Mouse (Mus musculus) adrenal gland, postnatal 0 days (tissue): ENCODE measurements around the gene Dph2. TPM values are rescaled to one million over a fixed set of nuclear protein-coding genes. Genes with fewer than 3 reads are reported as not detected.

Experiments
- polyA plus RNA-seq: library from polyadenylated mRNA; unstranded; fragments of >200 nt; fragmentation: Nextera tagmentation; extraction: Ambion mirVana; gene quantifications from 2 replicates; pipeline ENCODE4 v1.2.1, GENCODE M21; 2015

Gene Dph2
- polyA plus RNA-seq: 6.3 and 9.2 TPM in 2 replicates

DNA sequence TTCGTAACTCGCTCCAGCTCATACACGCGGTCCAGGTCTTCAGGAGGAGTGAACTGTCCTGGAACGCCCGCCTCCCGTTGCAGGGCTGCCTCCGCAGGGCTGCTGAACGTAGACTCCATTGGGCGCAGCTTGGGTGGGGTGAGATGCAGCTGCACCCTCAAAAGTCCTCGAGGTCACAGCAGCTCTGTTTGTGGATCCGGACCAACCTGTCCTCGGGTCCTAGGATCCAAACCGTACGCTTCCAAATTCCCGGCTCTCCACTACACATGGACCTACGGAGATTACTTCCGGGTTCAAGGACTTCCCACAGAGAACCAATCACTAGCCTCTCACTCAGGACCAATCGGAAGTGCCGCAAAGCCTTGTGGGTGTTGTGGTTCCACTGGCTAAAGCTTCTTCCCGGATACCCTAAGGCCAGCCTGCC is at the start of gene Dph2:
Dph2 (minus strand) TSS at position 295 of the 424 bp plus-strand sequence.

DNA sequence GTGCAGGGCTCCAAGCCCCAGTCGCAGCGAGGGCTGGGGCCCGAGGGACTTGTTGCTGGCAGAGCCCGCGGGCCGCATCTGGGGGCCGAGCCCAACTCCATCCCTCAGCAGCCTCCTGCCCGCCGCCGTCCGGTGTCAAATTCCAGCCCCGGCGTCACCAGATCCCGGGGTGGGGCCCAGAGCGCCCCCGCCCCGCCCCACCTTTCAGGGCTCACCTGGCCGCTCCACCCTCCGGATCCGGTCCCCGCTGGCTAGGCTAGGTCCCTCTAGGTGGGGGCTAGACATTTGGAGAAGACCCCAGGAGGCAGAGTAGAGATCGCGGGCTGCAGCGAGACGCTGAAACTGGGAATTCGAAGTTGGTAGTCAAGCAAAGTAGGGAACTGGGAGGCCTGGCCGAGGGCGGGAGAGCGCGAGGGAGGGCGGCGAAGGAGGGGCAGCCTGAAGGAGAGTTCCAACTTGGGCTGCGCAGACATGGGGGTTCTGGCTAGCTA is 37.6 kb upstream of the Dph2 start, which contains the start of gene Artn:
Artn (minus strand) TSS at position 373 of the 491 bp plus-strand sequence.

DNA sequence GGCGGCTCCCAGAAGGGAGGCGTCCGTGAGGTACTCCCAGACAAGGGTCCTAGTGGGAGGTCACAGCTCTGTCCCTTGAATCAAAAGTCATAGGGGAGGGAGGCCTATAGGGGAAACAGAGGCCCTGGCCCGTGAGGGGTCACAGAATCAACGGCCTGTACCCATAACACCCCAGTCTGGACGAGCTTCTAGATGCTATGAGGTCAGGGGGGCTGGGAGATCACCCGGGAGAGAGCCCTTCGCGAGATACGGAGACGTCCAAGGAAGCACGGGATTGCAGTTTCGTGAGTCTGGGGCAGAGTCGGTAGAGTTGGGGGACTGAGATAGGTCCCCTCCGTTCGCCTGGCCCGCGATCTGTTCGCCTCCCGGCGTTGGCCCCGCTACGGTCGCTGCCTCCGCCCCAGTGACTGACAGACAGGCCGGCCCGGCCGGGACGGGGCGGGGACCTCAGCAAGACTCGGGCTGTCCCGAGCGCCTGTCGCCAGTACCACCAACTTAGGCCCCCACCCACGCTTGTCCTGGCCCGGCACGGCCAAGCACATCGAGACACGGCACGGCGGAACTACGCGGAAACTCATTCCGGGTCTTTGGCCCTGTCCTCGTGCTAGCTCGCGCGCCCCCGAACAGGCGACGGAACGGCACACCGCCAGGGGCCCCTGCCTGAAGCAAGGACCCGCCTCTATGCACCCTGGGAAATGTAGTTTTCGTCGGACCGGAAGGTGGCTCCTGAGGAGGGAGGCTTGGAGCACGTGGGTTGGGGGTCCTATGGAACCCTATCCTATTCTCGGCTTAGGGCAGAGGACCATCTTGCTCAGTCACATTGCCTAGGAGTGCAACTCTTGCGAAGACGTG is 23.0 kb upstream of the Dph2 start, which contains the start of gene Ipo13:
Ipo13 (minus strand) TSS at position 409 of the 852 bp plus-strand sequence.

DNA sequence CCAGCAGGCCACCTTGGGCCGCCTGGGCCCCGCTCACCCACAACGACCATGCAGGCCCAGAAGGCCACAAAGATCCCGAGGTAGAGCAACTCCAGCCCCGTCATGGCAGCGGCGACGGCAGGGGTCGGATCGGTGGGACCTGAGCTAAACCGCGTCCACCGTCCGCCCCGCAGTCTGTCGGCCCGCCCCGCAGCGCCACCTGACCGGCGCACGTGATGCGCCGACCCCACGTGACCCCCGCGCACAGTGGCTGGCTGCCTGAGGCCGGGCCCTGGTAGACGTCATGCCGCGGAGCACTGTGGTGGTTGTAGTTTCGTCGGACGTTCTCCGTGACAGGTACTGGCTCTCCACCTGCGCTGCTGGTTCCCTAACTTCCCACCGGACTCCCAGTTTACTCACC is 4.7 kb downstream of the Dph2 start, which contains the start of gene Atp6v0b:
Atp6v0b (minus strand) TSS at position 201 of the 400 bp plus-strand sequence.

DNA sequence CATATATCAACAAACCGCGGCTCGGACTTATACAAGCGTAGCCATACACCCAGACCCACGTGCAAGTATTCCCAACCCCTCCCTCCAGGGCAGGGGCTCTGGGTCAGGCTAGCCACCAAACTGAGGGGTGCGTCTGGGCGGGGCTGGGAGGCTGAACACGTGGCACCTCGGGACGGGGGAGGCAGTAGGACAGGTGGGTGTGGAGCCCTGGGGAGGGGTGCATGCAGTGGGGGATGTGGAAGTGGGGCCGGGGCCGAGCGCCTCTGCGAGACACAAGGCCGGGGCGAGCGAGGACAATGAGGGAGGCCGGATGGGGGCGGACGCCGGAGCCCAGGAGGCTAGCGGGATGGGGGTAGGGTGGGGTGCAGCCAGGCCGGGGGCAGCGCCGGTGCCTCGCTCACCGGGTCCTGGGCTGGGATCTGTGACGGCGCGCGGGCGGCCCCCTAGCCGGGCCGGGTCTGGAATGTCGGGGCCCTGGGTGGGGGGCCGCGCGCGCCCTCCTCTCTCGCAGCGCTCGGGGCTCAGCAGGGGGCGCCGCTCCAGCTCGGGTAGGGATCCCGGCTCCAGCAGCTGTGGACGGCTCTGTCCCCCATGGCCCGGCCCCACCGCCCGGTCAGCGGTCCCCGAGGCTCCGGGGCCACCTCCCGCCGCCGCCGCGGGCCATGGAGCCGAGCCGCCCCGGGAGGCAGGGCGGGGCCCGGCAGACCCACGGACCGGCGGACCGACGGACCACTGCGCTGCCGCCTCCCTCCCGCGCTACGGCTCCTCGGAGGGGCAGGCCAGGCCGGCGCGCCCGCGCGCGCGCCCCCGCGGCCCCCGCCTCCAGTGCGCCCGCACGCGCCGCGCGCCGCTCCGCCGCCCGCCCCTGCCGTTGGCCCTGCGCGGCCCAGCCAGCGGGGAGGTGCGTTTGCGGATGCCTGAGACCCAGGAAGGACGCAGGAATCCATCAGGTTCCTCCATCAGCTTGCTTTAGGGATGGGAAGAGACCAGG is 8.8 kb downstream of the Dph2 start, which contains the start of gene B4galt2:
B4galt2 (minus strand) TSS at position 787 of the 991 bp plus-strand sequence.

DNA sequence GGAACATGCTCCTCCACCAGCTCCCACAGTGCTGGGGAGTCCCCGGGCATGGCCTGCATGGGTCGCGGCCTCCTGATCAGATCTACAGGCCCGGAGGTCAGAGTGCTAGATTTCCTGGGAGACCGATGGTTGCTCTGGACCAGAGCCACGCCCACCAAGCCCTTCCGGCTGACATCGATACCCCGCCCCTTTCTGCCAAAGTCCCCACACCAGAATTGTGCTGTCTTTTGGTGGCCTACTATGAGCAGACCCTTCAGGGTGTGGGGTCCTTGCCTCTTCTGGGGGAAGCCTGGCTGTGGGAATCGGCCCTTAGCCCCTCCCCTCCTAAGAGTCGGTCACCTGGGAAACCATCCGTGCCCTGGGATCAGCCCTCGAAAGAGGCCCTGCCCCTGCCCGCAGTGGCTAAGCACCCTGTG is 19.4 kb downstream of the Dph2 start, which contains the start of gene Ccdc24:
Ccdc24 (minus strand) TSS at position 87 of the 416 bp plus-strand sequence.

Other genes starting within 250 kb of the Dph2 start
- gene Dmap1, start 209.8 kb downstream of the Dph2 start, polyA plus RNA-seq: 36.1 and 45.0 TPM in 2 replicates
- gene Gm12845, start 167.6 kb downstream of the Dph2 start, polyA plus RNA-seq: not detected in 2 replicates
- gene Klf17, start 126.4 kb downstream of the Dph2 start, polyA plus RNA-seq: not detected in 2 replicates
- gene Slc6a9, start 57.5 kb downstream of the Dph2 start, polyA plus RNA-seq: 5.9 and 10.5 TPM in 2 replicates
- gene Ccdc24, start 19.5 kb downstream of the Dph2 start, polyA plus RNA-seq: 1.0 and 1.1 TPM in 2 replicates
- 21.2 and 22.0 TPM in 2 replicates for gene B4galt2, start 8.5 kb downstream of the Dph2 start, polyA plus RNA-seq
- gene Atp6v0b, start 4.7 kb downstream of the Dph2 start, polyA plus RNA-seq: 317 and 371 TPM in 2 replicates
- 22.4 and 24.2 TPM in 2 replicates for gene Ipo13, start 23.0 kb upstream of the Dph2 start, polyA plus RNA-seq
- 0.16 and 0.40 TPM in 2 replicates for gene Artn, start 37.7 kb upstream of the Dph2 start, polyA plus RNA-seq
- gene St3gal3, start 242.9 kb upstream of the Dph2 start, polyA plus RNA-seq: 7.4 and 8.7 TPM in 2 replicates